Mouse (Mus musculus) thymus, adult 2 months (tissue): ENCODE measurements around the gene Gbp3.

ENCODE experiments used
- CTCF ChIP-seq: fragments of 200-500 bp; IDR thresholded peaks from 2 replicates; pipeline ENCODE4 v1.5.1; 2012; ENCODE audit warnings: mild to moderate bottlenecking, control low read depth, low read length, moderate library complexity, borderline replicate concordance; ENCODE audit not compliant: control insufficient read depth, poor library complexity, insufficient read depth; ENCODE audit errors: extremely low read depth
- POLR2A ChIP-seq: fragments of 200-500 bp; IDR thresholded peaks from 2 replicates; pipeline ENCODE4 v1.6.1; 2012; ENCODE audit warnings: mild to moderate bottlenecking, low read length, control low read depth, moderate library complexity; ENCODE audit not compliant: control insufficient read depth, poor library complexity, insufficient read depth; ENCODE audit errors: extremely low read depth

DNA sequence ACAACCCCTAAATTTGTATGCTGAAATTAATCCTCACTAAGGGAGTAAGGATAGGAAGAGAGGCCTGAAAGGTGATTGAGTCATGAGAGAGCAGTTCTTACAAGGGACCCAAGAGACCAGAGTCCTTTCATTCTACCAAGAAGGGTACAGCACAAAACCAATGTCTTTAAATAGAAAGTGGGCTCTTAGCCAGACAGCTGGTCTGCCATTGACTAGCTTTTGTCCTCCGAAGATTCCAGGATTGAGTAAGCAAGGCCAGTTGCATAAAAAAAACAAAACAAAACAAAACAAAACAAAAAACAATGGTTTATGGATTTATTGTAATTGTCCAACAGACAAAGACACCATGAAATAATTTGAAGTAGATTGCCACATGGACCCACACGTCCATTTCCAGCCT, 29.1 kb downstream of the Gbp3 start:
- TF ChIP-seq CTCF (no peak), POLR2A (no peak)
